Mouse (Mus musculus) left cerebral cortex, adult 8-10 months (tissue): Measurements from ENCODE around the gene 9130023H24Rik. TPM values are rescaled to one million over a fixed set of nuclear protein-coding genes. Genes with fewer than 3 reads are reported as not detected.

ENCODE experiments used
- DNase-seq, 2 experiments: peaks; one replicate each; pipeline ENCODE4 v3.0.0; 2022; ENCODE audit warnings: low spot score in 2 of 2
- total RNA-seq, 4 experiments: library from RNA; stranded (reverse); gene quantifications; 2 replicates each; pipeline ENCODE4 v1.2.4; 2022

Gene 9130023H24Rik
- total RNA-seq, 4 experiments from 2014 or later: 3.9 to 5.0 (median 4.4) TPM

DNA sequence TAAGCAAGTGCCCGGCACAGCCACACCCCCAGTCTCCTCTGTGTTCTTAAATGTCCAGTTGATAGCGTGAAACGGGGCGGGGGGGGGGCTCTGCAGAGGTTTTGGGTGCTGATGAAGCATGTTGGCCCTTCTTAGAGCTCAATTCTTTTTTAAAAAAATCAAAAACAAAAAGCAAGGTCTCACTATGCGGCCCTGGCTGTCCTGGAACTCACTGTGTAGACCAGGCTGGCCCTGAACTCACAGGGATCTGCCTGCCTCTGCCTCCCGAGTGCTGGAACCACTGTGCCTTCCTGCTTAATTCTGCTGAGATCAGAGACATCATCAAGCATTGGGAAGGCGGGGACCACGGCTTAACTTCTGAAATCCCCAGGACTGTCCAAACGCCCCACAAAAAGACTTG is 36.2 kb downstream of the 9130023H24Rik start:
- DNase-seq: no peak

Other genes with a start within 250 kb of the 9130023H24Rik start
- gene Pycard, start 244.2 kb downstream of the 9130023H24Rik start, total RNA-seq: 10 to 100 TPM in 1 of 4 experiments, 1 to 10 TPM in 3; 2.6 to 11.7 (median 5.2) TPM
- gene Trim72, start 234.1 kb downstream of the 9130023H24Rik start, total RNA-seq: 1 to 10 TPM in 3 of 4 experiments, under 1 TPM in 1; 0.96 to 1.5 (median 1.4) TPM
- gene Itgam, start 175.4 kb downstream of the 9130023H24Rik start, total RNA-seq: 10 to 100 TPM; 11.2 to 21.7 (median 15.7) TPM
- gene Gm49368, start 175.3 kb downstream of the 9130023H24Rik start, total RNA-seq: under 1 TPM in 2 of 4 experiments, not detected in 2; 0.14 to 0.18 TPM
- 10 to 100 TPM in 2 of 4 experiments, under 1 TPM in 2; 0.26 to 22.1 (median 9.0) TPM for gene Itgax, start 108.5 kb downstream of the 9130023H24Rik start, total RNA-seq
- 1 to 10 TPM in 1 of 4 experiments, under 1 TPM in 1, not detected in 2; 0.66 to 1.4 TPM for gene Itgad, start 83.7 kb downstream of the 9130023H24Rik start, total RNA-seq
- 10 to 100 TPM in 2 of 4 experiments, 1 to 10 TPM in 2; 4.5 to 14.1 (median 9.5) TPM for gene Cox6a2, start 31.6 kb downstream of the 9130023H24Rik start, total RNA-seq
- gene Armc5, start 689 bp downstream of the 9130023H24Rik start, total RNA-seq: 10 to 100 TPM; 14.2 to 16.8 (median 14.9) TPM
- gene Tgfb1i1, start 8.8 kb upstream of the 9130023H24Rik start, total RNA-seq: 10 to 100 TPM; 16.0 to 17.2 (median 16.5) TPM
- not detected for gene Slc5a2, start 27.6 kb upstream of the 9130023H24Rik start, total RNA-seq
- 10 to 100 TPM; 25.7 to 29.4 (median 28.9) TPM for gene BC017158, start 60.1 kb upstream of the 9130023H24Rik start, total RNA-seq
- 10 to 100 TPM; 50.1 to 65.5 (median 59.0) TPM for gene Rgs10, start 180.7 kb upstream of the 9130023H24Rik start, total RNA-seq
- 100 to 1,000 TPM in 1 of 4 experiments, 10 to 100 TPM in 3; 95.4 to 105 (median 96.3) TPM for gene Tial1, start 223.7 kb upstream of the 9130023H24Rik start, total RNA-seq